Mouse (Mus musculus): ENCODE results near the gene Klk13. TPM values are rescaled to one million over a fixed set of nuclear protein-coding genes. Genes with fewer than 3 reads are reported as not detected.
"Not testable (repeated sequence)": the region's sequence is repeated elsewhere in the genome, so short reads cannot be mapped to it uniquely, and the experiment has no call there.

Gene Klk13
- 0.40 TPM in 1 of 2 replicates, not detected in the other for polyA plus RNA-seq (2014; fragmentation: Nextera tagmentation; extraction: Ambion mirVana)

- no peak within 1 kb of the TSS for H3K4me2 ChIP-seq (ENCODE audit: low read depth, low read length, severe bottlenecking)
Measured at GRCm38 (mm10) chr7:43712267-43712666, at the start of gene Klk13. Gene Klk13, plus strand, starts transcription at chr7:43712567.

GRCm38 (mm10) chr7:43662804-43663203, 49.6 kb upstream of the Klk13 start:
- H3K27ac ChIP-seq (ENCODE audit: low read depth, low read length) = no peak overlapping the region
- 95% methylated on average over 1 of the region's 1 CpGs for whole genome bisulfite sequencing
- no peaks in the 10 kb centered on the region for H3K36me3 ChIP-seq (ENCODE audit: control insufficient read depth, insufficient read depth, low read length)
- no peaks in the 10 kb centered on the region for H3K4me1 ChIP-seq (replicated peaks; ENCODE audit: control insufficient read depth, insufficient read depth, low read length)
- DNase-seq (ENCODE audit: low spot score) (no peak), ATAC-seq (replicated peaks; ENCODE audit: low FRiP score) (no peak)
- no peak overlapping the region for H3K4me3 ChIP-seq (ENCODE audit: low read depth, low read length)
- no peak overlapping the region for H3K9ac ChIP-seq (ENCODE audit: low read length)
- H3K27me3 ChIP-seq (ENCODE audit: control insufficient read depth, insufficient read depth, low read length) = no peaks in the 10 kb centered on the region
- no peaks in the 10 kb centered on the region for H3K9me3 ChIP-seq (ENCODE audit: control insufficient read depth, low read length)
- H3K4me2 ChIP-seq (ENCODE audit: low read depth, low read length, severe bottlenecking) = no peak overlapping the region

More at GRCm38 (mm10) chr7:43712267-43712666, at the start of gene Klk13:
- H3K36me3 ChIP-seq (ENCODE audit: control insufficient read depth, insufficient read depth, low read length) = no peaks in the 10 kb centered on the region
- WGBS = 60% methylated on average over 4 of the region's 4 CpGs
- H3K4me3 ChIP-seq (ENCODE audit: low read depth, low read length) = no peak within 1 kb of the TSS
- no peaks in the 10 kb centered on the region for H3K27me3 ChIP-seq (ENCODE audit: control insufficient read depth, insufficient read depth, low read length)
- H3K9me3 ChIP-seq (ENCODE audit: control insufficient read depth, low read length) = no peaks in the 10 kb centered on the region
- no peak within 1 kb of the TSS for H3K27ac ChIP-seq (ENCODE audit: low read depth, low read length)
- no peak within 1 kb of the TSS for H3K9ac ChIP-seq (ENCODE audit: low read length)
- no peaks in the 10 kb centered on the region for H3K4me1 ChIP-seq (replicated peaks; ENCODE audit: control insufficient read depth, insufficient read depth, low read length)
- ATAC-seq (replicated peaks; ENCODE audit: low FRiP score) (no peak), DNase-seq (ENCODE audit: low spot score) (no peak)

- H3K4me3 ChIP-seq (ENCODE audit: low read depth, low read length); DNase-seq (ENCODE audit: low spot score); H3K4me1 ChIP-seq (replicated peaks; ENCODE audit: control insufficient read depth, insufficient read depth, low read length); ATAC-seq (replicated peaks; ENCODE audit: low FRiP score); H3K27ac ChIP-seq (ENCODE audit: low read depth, low read length); H3K27me3 ChIP-seq (ENCODE audit: control insufficient read depth, insufficient read depth, low read length); H3K4me2 ChIP-seq (ENCODE audit: low read depth, low read length, severe bottlenecking); H3K9me3 ChIP-seq (ENCODE audit: control insufficient read depth, low read length); H3K9ac ChIP-seq (ENCODE audit: low read length); H3K36me3 ChIP-seq (ENCODE audit: control insufficient read depth, insufficient read depth, low read length): not testable (repeated sequence)
- 95% methylated on average over 4 of the region's 4 CpGs for WGBS
Measured at GRCm38 (mm10) chr7:43667221-43667620, 45.1 kb upstream of the Klk13 start.

GRCm38 (mm10) chr7:43668582-43668981, 43.8 kb upstream of the Klk13 start:
- no peak overlapping the region for H3K4me2 ChIP-seq (ENCODE audit: low read depth, low read length, severe bottlenecking)
- no peak overlapping the region for H3K4me3 ChIP-seq (ENCODE audit: low read depth, low read length)
- H3K27ac ChIP-seq (ENCODE audit: low read depth, low read length) = no peak overlapping the region
- no peaks in the 10 kb centered on the region for H3K9me3 ChIP-seq (ENCODE audit: control insufficient read depth, low read length)
- H3K9ac ChIP-seq (ENCODE audit: low read length) = no peak overlapping the region
- DNase-seq (ENCODE audit: low spot score) (no peak), ATAC-seq (replicated peaks; ENCODE audit: low FRiP score) (no peak)
- no peaks in the 10 kb centered on the region for H3K27me3 ChIP-seq (ENCODE audit: control insufficient read depth, insufficient read depth, low read length)
- H3K4me1 ChIP-seq (replicated peaks; ENCODE audit: control insufficient read depth, insufficient read depth, low read length) = peaks cover 6% of the 10 kb centered on the region; the same call in 1 of the 2 replicates
- 22% methylated on average over 3 of the region's 3 CpGs for WGBS
- H3K36me3 ChIP-seq (ENCODE audit: control insufficient read depth, insufficient read depth, low read length) = no peaks in the 10 kb centered on the region

- Histone ChIP-seq H3K27me3 (ENCODE audit: control insufficient read depth, insufficient read depth, low read length) (no peaks in the 10 kb centered on the region), H3K4me3 (ENCODE audit: low read depth, low read length) (peak overlapping the region; percentile 64), H3K27ac (ENCODE audit: low read depth, low read length) (no peak overlapping the region), H3K9me3 (ENCODE audit: control insufficient read depth, low read length) (no peaks in the 10 kb centered on the region), H3K36me3 (ENCODE audit: control insufficient read depth, insufficient read depth, low read length) (peaks cover 5% of the 10 kb centered on the region; the same call in 1 of the 2 replicates), H3K4me1 (replicated peaks; ENCODE audit: control insufficient read depth, insufficient read depth, low read length) (peaks cover 6% of the 10 kb centered on the region; the same call in 1 of the 2 replicates), H3K9ac (ENCODE audit: low read length) (peak overlapping the region; percentile 46), H3K4me2 (ENCODE audit: low read depth, low read length, severe bottlenecking) (peak overlapping the region; percentile 43; the same call in 1 of the 2 replicates)
- WGBS = 68% methylated on average over 11 of the region's 11 CpGs
- no peak for ATAC-seq (replicated peaks; ENCODE audit: low FRiP score)
- DNase-seq (ENCODE audit: low spot score) = no peak
Measured at GRCm38 (mm10) chr7:43671064-43671808, 41.1 kb upstream of the Klk13 start.

GRCm38 (mm10) chr7:43671809-43672580, 40.4 kb upstream of the Klk13 start, which contains the start of gene Ctu1:
Gene Ctu1, plus strand, starts transcription at chr7:43672016.
- WGBS = under 1% methylated on average over 26 of the region's 26 CpGs

GRCm38 (mm10) chr7:43672581-43673260, 39.6 kb upstream of the Klk13 start:
- no peaks in the 10 kb centered on the region for H3K27me3 ChIP-seq (ENCODE audit: control insufficient read depth, insufficient read depth, low read length)
- no peak overlapping the region for H3K27ac ChIP-seq (ENCODE audit: low read depth, low read length)
- ATAC-seq (replicated peaks; ENCODE audit: low FRiP score) (0 out of 2 replicates have a peak, but pooled peaks have one; percentile 1), DNase-seq (ENCODE audit: low spot score) (no peak)
- peak overlapping the region; percentile 70 for H3K9ac ChIP-seq (ENCODE audit: low read length)
- H3K4me1 ChIP-seq (replicated peaks; ENCODE audit: control insufficient read depth, insufficient read depth, low read length) = peaks cover 6% of the 10 kb centered on the region; the same call in 1 of the 2 replicates
- WGBS = 18% methylated on average over 10 of the region's 10 CpGs
- no peaks in the 10 kb centered on the region for H3K9me3 ChIP-seq (ENCODE audit: control insufficient read depth, low read length)
- peak overlapping the region; percentile 64 for H3K4me3 ChIP-seq (ENCODE audit: low read depth, low read length)
- H3K4me2 ChIP-seq (ENCODE audit: low read depth, low read length, severe bottlenecking) = peak overlapping the region; percentile 56
- H3K36me3 ChIP-seq (ENCODE audit: control insufficient read depth, insufficient read depth, low read length) = peaks cover 19% of the 10 kb centered on the region

More at GRCm38 (mm10) chr7:43671809-43672580, 40.4 kb upstream of the Klk13 start, which contains the start of gene Ctu1:
- Histone ChIP-seq H3K4me1 (replicated peaks; ENCODE audit: control insufficient read depth, insufficient read depth, low read length) (peaks cover 6% of the 10 kb centered on the region; the same call in 1 of the 2 replicates), H3K4me3 (ENCODE audit: low read depth, low read length) (peak within 1 kb of the TSS; percentile 64), H3K9me3 (ENCODE audit: control insufficient read depth, low read length) (no peaks in the 10 kb centered on the region), H3K36me3 (ENCODE audit: control insufficient read depth, insufficient read depth, low read length) (peaks cover 12% of the 10 kb centered on the region), H3K9ac (ENCODE audit: low read length) (peak within 1 kb of the TSS; percentile 70), H3K4me2 (ENCODE audit: low read depth, low read length, severe bottlenecking) (peak within 1 kb of the TSS; percentile 56), H3K27ac (ENCODE audit: low read depth, low read length) (no peak within 1 kb of the TSS), H3K27me3 (ENCODE audit: control insufficient read depth, insufficient read depth, low read length) (no peaks in the 10 kb centered on the region)
- ATAC-seq (replicated peaks; ENCODE audit: low FRiP score) (peak; percentile 94), DNase-seq (ENCODE audit: low spot score) (peak; percentile 85)

- ATAC-seq (replicated peaks; ENCODE audit: low FRiP score) = no peak
- DNase-seq (ENCODE audit: low spot score) = no peak
- Histone ChIP-seq H3K4me2 (ENCODE audit: low read depth, low read length, severe bottlenecking) (no peak overlapping the region), H3K4me3 (ENCODE audit: low read depth, low read length) (no peak overlapping the region), H3K27me3 (ENCODE audit: control insufficient read depth, insufficient read depth, low read length) (no peaks in the 10 kb centered on the region), H3K9me3 (ENCODE audit: control insufficient read depth, low read length) (no peaks in the 10 kb centered on the region), H3K4me1 (replicated peaks; ENCODE audit: control insufficient read depth, insufficient read depth, low read length) (peaks cover 6% of the 10 kb centered on the region; the same call in 1 of the 2 replicates), H3K36me3 (ENCODE audit: control insufficient read depth, insufficient read depth, low read length) (peaks cover 21% of the 10 kb centered on the region), H3K27ac (ENCODE audit: low read depth, low read length) (no peak overlapping the region), H3K9ac (ENCODE audit: low read length) (no peak overlapping the region)
- 92% methylated on average over 32 of the region's 32 CpGs for WGBS
Measured at GRCm38 (mm10) chr7:43675091-43675490, 37.3 kb upstream of the Klk13 start.
